ENCODE assay signal across 9 mouse cellular contexts in the genomic region with DNA sequence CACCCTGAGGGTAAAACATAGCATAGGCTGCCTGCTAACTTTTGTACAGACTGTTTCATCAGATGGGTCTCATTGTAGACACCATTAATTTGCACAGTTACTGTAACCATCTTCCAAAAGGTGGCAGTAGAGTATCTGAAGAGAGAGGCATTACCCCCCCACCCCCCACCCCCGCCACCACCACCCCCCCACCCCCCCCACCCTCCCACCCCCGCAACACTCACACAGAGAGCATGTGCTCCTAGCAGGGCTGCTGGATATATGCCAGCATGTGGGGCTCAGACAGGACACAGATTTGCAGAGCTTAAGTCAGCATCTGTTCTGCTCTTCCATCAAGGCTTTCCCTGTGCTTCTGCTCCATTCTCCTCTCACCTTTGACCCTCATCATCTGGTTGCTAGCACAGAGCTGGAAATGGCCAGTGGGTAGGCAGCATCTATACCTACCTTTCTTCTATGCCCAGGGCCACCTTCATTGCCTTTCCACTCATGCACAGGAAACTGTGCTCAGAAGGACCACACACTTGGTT. TPM values are rescaled to one million over a fixed set of nuclear protein-coding genes. Genes with fewer than 3 reads are reported as not detected.
DNase-seq lines count a peak whose midpoint lies in the region; ATAC-seq and TF ChIP-seq lines count a peak whose summit lies in the region.
"Had no signal": no experiment of that assay in that cellular context is flagged by ENCODE, and none has a peak within 500 bp of the region (broad histone marks: within the 10 kb centered on the region; RNA-seq: fewer than 3 reads in every experiment).

No protein-coding gene starts in this region.

- H3K27me3 ChIP-seq in Patski: no peaks in the 10 kb centered on the region
- H3K27me3 ChIP-seq in hindbrain, embryonic 12.5 days: no peaks in the 10 kb centered on the region
- no peaks in the 10 kb centered on the region for H3K27me3 ChIP-seq in lung, postnatal 0 days (replicated peaks; ENCODE audit: insufficient read depth, low read length)
- no peaks in the 10 kb centered on the region for H3K27me3 ChIP-seq in stomach, embryonic 15.5 days (replicated peaks)
- H3K27me3 ChIP-seq: liver, embryonic 13.5 days had no signal

- no peak overlapping the region for H3K4me3 ChIP-seq in left cerebral cortex, adult 2 months
- H3K4me3 ChIP-seq in hindbrain, embryonic 12.5 days: no peak overlapping the region
- no peak overlapping the region for H3K4me3 ChIP-seq in lung, postnatal 0 days (ENCODE audit: low read depth, low read length)
- H3K4me3 ChIP-seq in stomach, embryonic 15.5 days (replicated peaks): no peak overlapping the region
- H3K4me3 ChIP-seq: liver, embryonic 13.5 days had no signal

- in situ Hi-C loops in Patski (cut with MboI; ENCODE audit: low pct_unique_long_range_greater_than_20kb): no loop called here

- ATAC-seq in Patski: no peak
- peak; percentile 89 for ATAC-seq in hindbrain, embryonic 12.5 days (ENCODE audit: low FRiP score)
- ATAC-seq in lung, postnatal 0 days: peak; percentile 44; the same call in 1 of the 2 replicates
- ATAC-seq in stomach, embryonic 15.5 days (ENCODE audit: insufficient read depth, low FRiP score, low read depth): peak; percentile 73

- no peak overlapping the region for H3K9ac ChIP-seq in hindbrain, embryonic 12.5 days
- no peak overlapping the region for H3K9ac ChIP-seq in lung, postnatal 0 days (replicated peaks; ENCODE audit: low read depth)
- no peak overlapping the region for H3K9ac ChIP-seq in stomach, embryonic 15.5 days
- H3K9ac ChIP-seq: liver, embryonic 13.5 days had no signal

- POLR2A ChIA-PET in Patski (lab: Charles Lee): interaction anchor here (0.6 to 0.8 kb wide), 3 partner anchors 17 to 156 kb away, joined by 3 to 6 read pairs (median 4); a partner anchor contains a TSS

- CTCF ChIA-PET in Patski (lab: Charles Lee): interaction anchor here (0.7 to 2.1 kb wide), 7 partner anchors 8 to 286 kb away, joined by 3 to 5 read pairs (median 4); no protein-coding TSS in a partner anchor

- peaks cover 4% of the 10 kb centered on the region for H3K36me3 ChIP-seq in hindbrain, embryonic 12.5 days
- H3K36me3 ChIP-seq in lung, postnatal 0 days (ENCODE audit: insufficient read depth, low read length): 0 out of 2 replicates have a peak, but pooled peaks cover 8% of the 10 kb centered on the region
- peaks cover 5% of the 10 kb centered on the region; the same call in 1 of the 2 replicates for H3K36me3 ChIP-seq in stomach, embryonic 15.5 days

- TF ChIP-seq EP300 in lung, postnatal 0 days (IDR thresholded peaks at IDR 0.05): no peak

- no peak for DNase-seq in left cerebral cortex, adult 2 months (ENCODE audit: extremely low spot score in 1 of 2, low spot score in 2 of 2)
- DNase-seq in left cerebral cortex, postnatal 36 days (ENCODE audit: low spot score in 2 of 2): no peak
- no peak for DNase-seq in Patski (ENCODE audit: low read depth, low spot score)
- peak; percentile 52 for DNase-seq in embryo, embryonic 10.5 days (ENCODE audit: low spot score)
- DNase-seq in lung, postnatal 0 days (ENCODE audit: low spot score): peak; percentile 47
- DNase-seq in frontal cortex, postnatal 36 days (ENCODE audit: low spot score in 2 of 2): no peak
- DNase-seq: liver, embryonic 13.5 days had no signal

- no peak; the same call in 1 of the 2 replicates for TF ChIP-seq CTCF in left cerebral cortex, adult 2 months (IDR thresholded peaks at IDR 0.05)
- peak; percentile 40 for TF ChIP-seq CTCF in Patski (IDR thresholded peaks at IDR 0.05)
- TF ChIP-seq CTCF in lung, postnatal 0 days (IDR thresholded peaks at IDR 0.05): peak; percentile 49

- no peaks in the 10 kb centered on the region for H3K9me3 ChIP-seq in hindbrain, embryonic 12.5 days (replicated peaks)
- H3K9me3 ChIP-seq in lung, postnatal 0 days (ENCODE audit: low read length): no peaks in the 10 kb centered on the region
- no peaks in the 10 kb centered on the region for H3K9me3 ChIP-seq in stomach, embryonic 15.5 days
- H3K9me3 ChIP-seq: liver, embryonic 13.5 days had no signal

- no peak overlapping the region; the same call in 1 of the 2 replicates for H3K4me2 ChIP-seq in hindbrain, embryonic 12.5 days (replicated peaks)
- no peak overlapping the region for H3K4me2 ChIP-seq in lung, postnatal 0 days (replicated peaks; ENCODE audit: low read depth, low read length)
- H3K4me2 ChIP-seq in stomach, embryonic 15.5 days: no peak overlapping the region
- H3K4me2 ChIP-seq: liver, embryonic 13.5 days had no signal

- peaks cover 12% of the 10 kb centered on the region for H3K4me1 ChIP-seq in hindbrain, embryonic 12.5 days
- H3K4me1 ChIP-seq in lung, postnatal 0 days (ENCODE audit: insufficient read depth, low read depth, low read length): no peaks in the 10 kb centered on the region
- 0 out of 2 replicates have a peak, but pooled peaks cover 5% of the 10 kb centered on the region for H3K4me1 ChIP-seq in stomach, embryonic 15.5 days
- H3K4me1 ChIP-seq: liver, embryonic 13.5 days had no signal

- WGBS in hindbrain, embryonic 12.5 days: 10% methylated on average over 2 of the region's 2 CpGs
- WGBS in lung, postnatal 0 days: 0% methylated on average over 1 of the region's 2 CpGs
- WGBS in stomach, embryonic 15.5 days: 0% methylated on average over 1 of the region's 2 CpGs

- H3K27ac ChIP-seq in left cerebral cortex, adult 2 months: peak overlapping the region; percentile 59; the same call in 1 of the 2 replicates
- peak overlapping the region; percentile 79 for H3K27ac ChIP-seq in hindbrain, embryonic 12.5 days
- H3K27ac ChIP-seq in lung, postnatal 0 days (ENCODE audit: low read length): no peak overlapping the region
- H3K27ac ChIP-seq in stomach, embryonic 15.5 days: peak overlapping the region; percentile 57
- H3K27ac ChIP-seq: liver, embryonic 13.5 days had no signal

- intact Hi-C loops in left cerebral cortex, adult 2 months (cut with DNase I): no loop called here
- intact Hi-C loops in left cerebral cortex, postnatal 36 days (cut with DNase I): no loop called here

RNA-seq across cellular contexts. Expression of a gene that starts 8.7 kb away (rescaled TPM):
- total RNA-seq in left cerebral cortex, adult 2 months (2021): 100 to 1,000 TPM; 214 to 225 TPM
- total RNA-seq in left cerebral cortex, postnatal 36 days (2021): 100 to 1,000 TPM; 228 to 243 TPM
- 112 TPM for polyA plus RNA-seq in Patski (2021)
- 54.4 and 56.5 TPM in 2 replicates for polyA plus RNA-seq in hindbrain, embryonic 12.5 days (2016; fragmentation: Nextera tagmentation; extraction: Ambion mirVana)
- 36.4 and 40.1 TPM in 2 replicates for polyA plus RNA-seq in lung, postnatal 0 days (2015; fragmentation: Nextera tagmentation; extraction: Ambion mirVana)
- 31.1 and 31.6 TPM in 2 replicates for polyA plus RNA-seq in stomach, embryonic 15.5 days (2015; fragmentation: Nextera tagmentation; extraction: Ambion mirVana)

RNA-seq across cellular contexts. Expression of a gene that starts 17.7 kb away (rescaled TPM):
- total RNA-seq in left cerebral cortex, adult 2 months (2021): 10 to 100 TPM; 44.7 to 49.9 TPM
- total RNA-seq in left cerebral cortex, postnatal 36 days (2021): 10 to 100 TPM; 51.4 to 56.6 TPM
- 42.8 TPM for polyA plus RNA-seq in Patski (2021)
- polyA plus RNA-seq in hindbrain, embryonic 12.5 days (2016; fragmentation: Nextera tagmentation; extraction: Ambion mirVana): 72.0 and 88.0 TPM in 2 replicates
- 71.9 and 75.3 TPM in 2 replicates for polyA plus RNA-seq in lung, postnatal 0 days (2015; fragmentation: Nextera tagmentation; extraction: Ambion mirVana)
- polyA plus RNA-seq in stomach, embryonic 15.5 days (2015; fragmentation: Nextera tagmentation; extraction: Ambion mirVana): 68.7 and 70.1 TPM in 2 replicates

RNA-seq across cellular contexts. Expression of a gene that starts 49.1 kb away (rescaled TPM):
- total RNA-seq in left cerebral cortex, adult 2 months (2021): 100 to 1,000 TPM in 1 of 2 experiments, 10 to 100 TPM in 1; 97.9 to 105 TPM
- 100 to 1,000 TPM in 1 of 2 experiments, 10 to 100 TPM in 1; 92.1 to 100 TPM for total RNA-seq in left cerebral cortex, postnatal 36 days (2021)
- polyA plus RNA-seq in Patski (2021): 98.5 TPM
- polyA plus RNA-seq in hindbrain, embryonic 12.5 days (2016; fragmentation: Nextera tagmentation; extraction: Ambion mirVana): 47.1 and 47.9 TPM in 2 replicates
- 12.7 and 15.3 TPM in 2 replicates for polyA plus RNA-seq in lung, postnatal 0 days (2015; fragmentation: Nextera tagmentation; extraction: Ambion mirVana)
- polyA plus RNA-seq in stomach, embryonic 15.5 days (2015; fragmentation: Nextera tagmentation; extraction: Ambion mirVana): 40.2 and 48.2 TPM in 2 replicates

Comparison
In these comparisons a context has a peak if more than half of its experiments do, and no peak if none do; other contexts are left out.
1. DNase-seq: peak in embryo, embryonic 10.5 days (single experiment) and lung, postnatal 0 days (single experiment); none in left cerebral cortex, adult 2 months (0 of 2), left cerebral cortex, postnatal 36 days (0 of 2), Patski (single experiment) and frontal cortex, postnatal 36 days (0 of 2).